Mouse (Mus musculus): ENCODE results near the gene Slc7a12. TPM values are rescaled to one million over a fixed set of nuclear protein-coding genes. Genes with fewer than 3 reads are reported as not detected.

Slc7a12 gene
- not detected for polyA plus RNA-seq (2014; fragmentation: Illumina TruSeq; extraction: RNeasy Lipid Tissue Mini Kit (QIAGEN cat#74804))

GRCm38 (mm10) chr3:14480397-14480796 is at the start of gene Slc7a12:
Slc7a12 (plus strand) TSS chr3:14480697.

Other genes with a start within 250 kb of the Slc7a12 start
- 870 TPM for gene 1810022K09Rik, start 130.6 kb downstream of the Slc7a12 start, polyA plus RNA-seq (2014; fragmentation: Illumina TruSeq; extraction: RNeasy Lipid Tissue Mini Kit (QIAGEN cat#74804))
- 20.3 TPM for gene Car13, start 161.0 kb downstream of the Slc7a12 start, polyA plus RNA-seq (2014; fragmentation: Illumina TruSeq; extraction: RNeasy Lipid Tissue Mini Kit (QIAGEN cat#74804))